Mouse (Mus musculus) midbrain, embryonic 15.5 days (tissue): ENCODE measurements around the gene Pde4d. TPM values are rescaled to one million over a fixed set of nuclear protein-coding genes. Genes with fewer than 3 reads are reported as not detected.
A peak's percentile ranks its signal among the peaks of the same experiment; 100 is the strongest.

Source experiments
- ATAC-seq: fragments of 200-750 bp; cut with Nextera tagmentation; replicated peaks from 2 replicates; pipeline ENCODE4 v1.8.0; 2017; ENCODE audit warnings: moderate TSS enrichment
- H3K27ac ChIP-seq: fragments of 300-500 bp; sonication (generic); 2 replicates; pipeline ENCODE4 v1.5.1; 2015; ENCODE audit warnings: mild to moderate bottlenecking, inconsistent platforms
- H3K27me3 ChIP-seq: fragments of 300-500 bp; sonication (generic); replicated peaks from 2 replicates; pipeline ENCODE4 v1.6.1; 2015; ENCODE audit warnings: inconsistent platforms
- H3K36me3 ChIP-seq: fragments of 300-500 bp; sonication (generic); replicated peaks from 2 replicates; pipeline ENCODE4 v1.6.1; 2015; ENCODE audit warnings: inconsistent platforms
- H3K4me1 ChIP-seq: fragments of 300-500 bp; sonication (generic); 2 replicates; pipeline ENCODE4 v1.6.1; 2015; ENCODE audit warnings: inconsistent platforms
- H3K4me2 ChIP-seq: fragments of 300-500 bp; sonication (generic); 2 replicates; pipeline ENCODE4 v1.6.1; 2015; ENCODE audit warnings: inconsistent platforms, mild to moderate bottlenecking, moderate library complexity
- H3K4me3 ChIP-seq: fragments of 300-500 bp; sonication (generic); 2 replicates; pipeline ENCODE4 v1.5.1; 2015; ENCODE audit warnings: mild to moderate bottlenecking, inconsistent platforms
- H3K9ac ChIP-seq: fragments of 300-500 bp; sonication (generic); 2 replicates; pipeline ENCODE4 v1.6.1; 2015; ENCODE audit warnings: mild to moderate bottlenecking, inconsistent platforms
- H3K9me3 ChIP-seq: fragments of 300-500 bp; sonication (generic); 2 replicates; pipeline ENCODE4 v1.6.1; 2016; ENCODE audit warnings: inconsistent platforms
- WGBS: fragments of 180-500 bp; shearing (Covaris S2); methylation state at CpG from one replicate; pipeline ENCODE4 v1.1.7; 2015; ENCODE audit warnings: mixed read lengths; 5-methylcytosine and 5-hydroxymethylcytosine counted together
- polyA plus RNA-seq: library from polyadenylated mRNA; unstranded; fragments of >200 nt; fragmentation: Nextera tagmentation; extraction: Ambion mirVana; gene quantifications from 2 replicates; pipeline ENCODE4 v1.2.1, GENCODE M21; 2015

The Pde4d gene
- polyA plus RNA-seq, 1 experiment from 2014 or later, result 27.1 TPM

DNA sequence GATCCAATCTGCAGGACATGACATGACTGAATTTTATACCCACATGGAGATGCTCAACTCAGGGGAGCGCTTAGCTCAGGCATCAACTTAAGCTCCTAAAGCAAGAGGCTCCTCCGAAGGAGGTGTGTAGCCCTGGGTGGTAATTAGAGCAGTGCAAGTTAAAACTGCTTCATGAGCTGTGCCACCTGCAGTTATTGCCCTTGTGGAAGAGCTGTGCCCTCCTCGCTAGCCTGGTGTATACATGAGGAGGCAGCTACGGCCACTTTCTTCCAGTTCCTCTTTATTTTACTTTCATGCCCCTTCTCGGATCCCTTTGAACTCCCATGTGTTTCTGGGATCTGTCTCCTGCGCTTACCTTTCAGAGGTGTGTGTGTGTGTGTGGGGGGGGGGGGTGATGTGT is 1358.3 kb downstream of the Pde4d start:
- Histone ChIP-seq H3K9ac (no peak overlapping the region), H3K4me1 (0 out of 2 replicates have a peak, but pooled peaks cover 2% of the 10 kb centered on the region), H3K27ac (no peak overlapping the region), H3K4me3 (no peak overlapping the region), H3K4me2 (no peak overlapping the region), H3K36me3 (no peaks in the 10 kb centered on the region), H3K27me3 (no peaks in the 10 kb centered on the region), H3K9me3 (no peaks in the 10 kb centered on the region)
- ATAC-seq, result no peak
- WGBS, result 69% methylated on average over 6 of the region's 6 CpGs

GRCm38 (mm10) chr13:109808946-109809345 is 1359.2 kb downstream of the Pde4d start:
- Histone ChIP-seq H3K4me1 (0 out of 2 replicates have a peak, but pooled peaks cover 2% of the 10 kb centered on the region), H3K4me2 (no peak overlapping the region), H3K27ac (no peak overlapping the region), H3K9ac (no peak overlapping the region), H3K4me3 (no peak overlapping the region), H3K27me3 (no peaks in the 10 kb centered on the region), H3K36me3 (no peaks in the 10 kb centered on the region), H3K9me3 (no peaks in the 10 kb centered on the region)
- 96% methylated on average over 6 of the region's 7 CpGs for WGBS
- no peak for ATAC-seq

DNA sequence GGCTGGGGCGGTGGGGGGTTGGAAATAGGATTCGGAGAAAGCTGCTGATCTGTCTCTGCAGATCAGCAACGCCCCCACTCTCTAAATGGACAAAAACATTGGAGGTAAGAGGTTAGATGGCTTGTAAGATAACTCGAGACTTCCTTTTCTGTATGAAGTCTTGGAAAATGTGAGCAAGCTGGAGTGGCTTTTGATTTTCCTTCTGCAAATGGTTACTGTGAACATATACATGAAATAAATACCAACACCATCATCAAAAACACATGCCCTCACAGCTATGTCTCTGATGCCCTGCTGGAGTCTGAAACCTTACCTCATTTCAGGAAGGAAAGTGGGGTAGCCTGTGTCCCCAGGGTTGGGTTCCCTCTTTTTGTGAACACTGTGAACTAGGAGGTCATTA is 1359.9 kb downstream of the Pde4d start:
- Histone ChIP-seq H3K36me3 (no peaks in the 10 kb centered on the region), H3K4me3 (no peak overlapping the region), H3K9me3 (no peaks in the 10 kb centered on the region), H3K27ac (no peak overlapping the region), H3K27me3 (no peaks in the 10 kb centered on the region), H3K9ac (no peak overlapping the region), H3K4me2 (no peak overlapping the region), H3K4me1 (0 out of 2 replicates have a peak, but pooled peaks cover 2% of the 10 kb centered on the region)
- WGBS, result 89% methylated on average over 4 of the region's 4 CpGs
- ATAC-seq, result no peak

GRCm38 (mm10) chr13:109813924-109814323 is 1364.2 kb downstream of the Pde4d start:
- WGBS, result 90% methylated on average over 4 of the region's 4 CpGs
- Histone ChIP-seq H3K9ac (no peak overlapping the region), H3K27me3 (no peaks in the 10 kb centered on the region), H3K9me3 (no peaks in the 10 kb centered on the region), H3K27ac (no peak overlapping the region), H3K4me1 (no peaks in the 10 kb centered on the region), H3K36me3 (no peaks in the 10 kb centered on the region), H3K4me2 (no peak overlapping the region), H3K4me3 (no peak overlapping the region)
- no peak for ATAC-seq

DNA sequence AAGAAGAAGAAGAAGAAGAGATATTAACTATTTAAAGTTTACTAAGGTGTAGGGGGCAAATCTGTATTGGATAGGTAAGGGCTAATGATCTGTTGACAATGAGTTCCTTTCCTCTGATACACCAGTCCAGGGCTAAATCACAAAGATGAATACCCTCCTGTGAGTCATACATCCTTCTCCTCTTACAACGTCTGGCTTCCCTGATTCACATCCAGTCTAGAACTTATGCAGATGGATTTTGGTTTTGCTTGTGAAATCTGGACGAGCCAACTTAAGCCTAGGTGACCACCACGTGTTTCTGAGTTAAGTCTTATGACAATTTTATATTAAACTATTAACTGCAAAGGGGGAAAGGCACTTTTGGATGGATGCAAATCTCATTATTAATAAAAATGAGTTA is 1369.3 kb downstream of the Pde4d start:
- no peaks in the 10 kb centered on the region for H3K27me3 ChIP-seq
- H3K27ac ChIP-seq, result no peak overlapping the region
- WGBS, result 79% methylated on average over 3 of the region's 3 CpGs
- H3K4me1 ChIP-seq, result peaks cover 28% of the 10 kb centered on the region
- no peak overlapping the region for H3K9ac ChIP-seq
- no peak overlapping the region for H3K4me2 ChIP-seq
- ATAC-seq, result no peak
- no peak overlapping the region for H3K4me3 ChIP-seq
- no peaks in the 10 kb centered on the region for H3K36me3 ChIP-seq
- no peaks in the 10 kb centered on the region for H3K9me3 ChIP-seq

DNA sequence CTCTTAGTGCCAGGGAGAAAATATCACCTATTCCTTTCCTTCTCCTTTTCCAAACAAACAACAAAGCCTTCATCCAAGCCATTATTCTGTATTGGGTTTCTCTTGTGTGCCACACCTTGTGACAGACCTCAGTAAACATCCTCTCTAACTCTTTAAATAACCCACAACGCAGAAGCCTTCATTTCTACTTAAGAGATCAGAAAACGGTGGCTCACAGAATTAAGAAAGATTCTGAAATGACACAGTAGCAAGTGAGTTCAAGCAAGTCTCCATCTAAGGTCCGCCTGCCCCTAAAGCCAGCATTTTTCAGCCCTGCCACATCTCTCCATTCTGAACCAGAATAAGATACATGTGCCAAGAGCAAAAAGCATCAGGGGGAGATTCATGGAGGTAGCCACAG is 1370.4 kb downstream of the Pde4d start:
- H3K36me3 ChIP-seq, result no peaks in the 10 kb centered on the region
- no peak overlapping the region for H3K4me2 ChIP-seq

GRCm38 (mm10) chr13:109820866-109821265 is 1371.1 kb downstream of the Pde4d start:
- peak overlapping the region; percentile 92; the same call in 1 of the 2 replicates for H3K27ac ChIP-seq
- H3K36me3 ChIP-seq, result no peaks in the 10 kb centered on the region
- H3K27me3 ChIP-seq, result no peaks in the 10 kb centered on the region
- H3K4me2 ChIP-seq, result no peak overlapping the region
- no peak for ATAC-seq
- peaks cover 37% of the 10 kb centered on the region for H3K4me1 ChIP-seq
- H3K4me3 ChIP-seq, result no peak overlapping the region
- 73% methylated on average over 3 of the region's 3 CpGs for WGBS
- no peaks in the 10 kb centered on the region for H3K9me3 ChIP-seq
- no peak overlapping the region for H3K9ac ChIP-seq

More for the DNA sequence above, 1370.4 kb downstream of the Pde4d start:
- 69% methylated on average over 3 of the region's 3 CpGs for WGBS
- no peak overlapping the region for H3K27ac ChIP-seq
- H3K27me3 ChIP-seq, result no peaks in the 10 kb centered on the region
- no peaks in the 10 kb centered on the region for H3K9me3 ChIP-seq
- no peak overlapping the region for H3K4me3 ChIP-seq
- H3K9ac ChIP-seq, result no peak overlapping the region
- ATAC-seq, result no peak
- H3K4me1 ChIP-seq, result peaks cover 37% of the 10 kb centered on the region

DNA sequence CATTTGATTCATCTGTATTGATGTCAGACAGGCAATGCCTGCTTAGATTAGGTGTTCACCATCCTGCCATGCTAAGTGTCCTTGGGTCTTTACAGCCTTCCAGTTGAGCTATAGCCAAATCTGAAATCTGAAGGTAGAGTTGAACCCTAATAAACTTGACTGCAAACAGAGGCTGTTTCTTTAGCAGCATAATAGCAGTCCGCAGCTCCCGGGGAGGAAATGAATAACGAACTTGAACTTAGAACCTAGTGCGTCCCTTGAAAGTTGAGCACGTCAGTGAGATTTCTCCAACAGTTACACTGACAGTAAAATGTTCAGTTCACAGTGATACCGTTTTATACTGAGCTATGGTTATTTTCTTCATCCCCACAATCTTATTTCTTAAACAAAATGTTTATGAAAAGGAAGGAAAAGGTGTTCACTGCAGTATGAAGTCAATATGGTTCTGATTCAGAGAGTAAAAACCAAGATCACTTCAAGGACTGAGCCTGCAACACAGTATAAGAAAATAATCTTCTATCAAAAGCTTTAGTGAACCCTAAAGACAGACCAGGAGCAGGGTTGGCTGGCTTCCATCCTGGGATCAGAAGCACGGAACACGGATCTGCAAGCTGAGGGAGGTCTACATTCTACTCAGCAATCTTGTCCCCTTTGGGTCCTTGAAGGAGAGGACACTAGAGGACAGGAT is 1372.1 kb downstream of the Pde4d start:
- Histone ChIP-seq H3K4me3 (peak overlapping the region; percentile 38), H3K9me3 (no peaks in the 10 kb centered on the region), H3K36me3 (no peaks in the 10 kb centered on the region), H3K4me1 (peaks cover 37% of the 10 kb centered on the region), H3K27ac (peak overlapping the region; percentile 92), H3K27me3 (no peaks in the 10 kb centered on the region), H3K9ac (peak overlapping the region; percentile 47; the same call in 1 of the 2 replicates), H3K4me2 (peak overlapping the region; percentile 53)
- peak; percentile 1; the same call in 1 of the 2 replicates for ATAC-seq
- WGBS, result 9% methylated on average over 8 of the region's 8 CpGs

GRCm38 (mm10) chr13:109822413-109823298 is 1372.9 kb downstream of the Pde4d start:
- H3K9me3 ChIP-seq, result no peaks in the 10 kb centered on the region
- under 1% methylated on average over 15 of the region's 15 CpGs for WGBS

DNA sequence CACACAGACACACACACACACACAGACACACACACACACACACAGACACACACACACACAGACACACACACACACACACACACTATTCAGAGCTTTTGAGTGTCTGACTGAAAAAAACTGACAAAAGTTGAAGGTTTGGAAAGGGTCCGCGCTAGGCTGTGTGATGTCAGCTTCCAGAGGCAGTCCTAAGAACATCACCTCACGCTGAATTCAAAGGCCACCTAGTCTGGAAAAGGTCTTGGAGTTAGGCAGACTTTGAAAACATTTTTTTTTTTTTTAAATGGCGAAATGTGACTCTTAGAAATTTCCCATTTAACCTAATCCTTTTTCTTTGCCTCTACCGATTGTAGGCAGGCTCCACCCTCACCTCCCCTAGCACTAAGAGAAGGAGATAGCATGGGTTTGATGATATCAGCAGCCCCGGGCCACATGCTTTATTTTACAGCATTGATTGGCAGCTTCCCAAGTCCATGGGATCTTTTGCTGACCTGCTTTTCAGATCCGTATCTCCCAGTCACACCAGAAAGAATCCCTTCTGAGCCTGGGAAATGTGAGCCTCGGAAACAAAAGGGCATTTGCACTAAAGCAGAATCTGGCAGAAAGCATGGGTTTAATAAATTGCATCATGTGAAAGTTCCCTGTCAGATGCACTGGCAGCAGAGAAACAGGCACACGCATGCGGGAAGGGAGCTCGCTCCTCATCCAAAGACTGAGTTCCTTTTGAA is 1373.7 kb downstream of the Pde4d start:
- Histone ChIP-seq H3K27ac (peak overlapping the region; percentile 92), H3K27me3 (no peaks in the 10 kb centered on the region), H3K9me3 (no peaks in the 10 kb centered on the region), H3K36me3 (no peaks in the 10 kb centered on the region), H3K9ac (peak overlapping the region; percentile 19), H3K4me1 (peaks cover 37% of the 10 kb centered on the region), H3K4me2 (peak overlapping the region; percentile 53), H3K4me3 (peak overlapping the region; percentile 12)
- WGBS, result 10% methylated on average over 11 of the region's 11 CpGs
- ATAC-seq, result peak; percentile 21; the same call in 1 of the 2 replicates

More at GRCm38 (mm10) chr13:109822413-109823298, 1372.9 kb downstream of the Pde4d start:
- peak overlapping the region; percentile 38 for H3K4me3 ChIP-seq
- no peaks in the 10 kb centered on the region for H3K36me3 ChIP-seq
- no peaks in the 10 kb centered on the region for H3K27me3 ChIP-seq
- ATAC-seq, result peak; percentile 96
- H3K4me2 ChIP-seq, result peak overlapping the region; percentile 53
- peaks cover 37% of the 10 kb centered on the region for H3K4me1 ChIP-seq
- H3K9ac ChIP-seq, result peak overlapping the region; percentile 47; the same call in 1 of the 2 replicates
- peak overlapping the region; percentile 92 for H3K27ac ChIP-seq

- no peak for ATAC-seq
- H3K9ac ChIP-seq, result no peak overlapping the region
- no peaks in the 10 kb centered on the region for H3K9me3 ChIP-seq
- no peaks in the 10 kb centered on the region for H3K36me3 ChIP-seq
- WGBS, result 87% methylated on average over 6 of the region's 6 CpGs
- peaks cover 36% of the 10 kb centered on the region for H3K4me1 ChIP-seq
- H3K27ac ChIP-seq, result no peak overlapping the region
- no peak overlapping the region for H3K4me3 ChIP-seq
- no peak overlapping the region for H3K4me2 ChIP-seq
- no peaks in the 10 kb centered on the region for H3K27me3 ChIP-seq
Observed at GRCm38 (mm10) chr13:109825891-109826290, 1376.1 kb downstream of the Pde4d start.

- Histone ChIP-seq H3K36me3 (no peaks in the 10 kb centered on the region), H3K9ac (no peak overlapping the region), H3K9me3 (no peaks in the 10 kb centered on the region), H3K4me2 (no peak overlapping the region), H3K27me3 (no peaks in the 10 kb centered on the region), H3K27ac (no peak overlapping the region), H3K4me1 (peaks cover 23% of the 10 kb centered on the region), H3K4me3 (no peak overlapping the region)
- ATAC-seq, result no peak
- WGBS, result 67% methylated on average over 6 of the region's 6 CpGs
Observed at GRCm38 (mm10) chr13:109827341-109827740, 1377.6 kb downstream of the Pde4d start.
